ENCODE assay signal across 17 mouse cellular contexts in genomic region chr11:113554701-113555360, GRCm38 (mm10).
A peak's percentile ranks its signal among the peaks of the same experiment; 100 is the strongest.
DNase-seq lines count a peak whose midpoint lies in the region; ATAC-seq and TF ChIP-seq lines count a peak whose summit lies in the region.
"Had no signal": no experiment of that assay in that cellular context is flagged by ENCODE, and none has a peak within 500 bp of the region (broad histone marks: within the 10 kb centered on the region; RNA-seq: fewer than 3 reads in every experiment).

No protein-coding gene starts in this region.

- 55% methylated on average over 7 of the region's 7 CpGs for WGBS in bone marrow, adult 2 months
- 83% methylated on average over 7 of the region's 7 CpGs for WGBS in forebrain, embryonic 16.5 days

- no peak for TF ChIP-seq POLR2A in bone marrow, adult 2 months (IDR thresholded peaks at IDR 0.05; ENCODE audit: borderline replicate concordance, control insufficient read depth, low read depth, low read length)

- H3K9ac ChIP-seq in forebrain, embryonic 16.5 days (replicated peaks; ENCODE audit: low read depth, low read length) = no peak overlapping the region
- H3K9ac ChIP-seq: limb, embryonic 12.5 days; liver, embryonic 14.5 days; stomach, embryonic 15.5 days had no signal

- 0 out of 2 replicates have a peak, but pooled peaks have one; percentile 1 for ATAC-seq in forebrain, embryonic 16.5 days
- peak; percentile 34 for ATAC-seq in megakaryocyte progenitor cell, adult 5-6 weeks (replicated peaks; ENCODE audit: poor library complexity)
- ATAC-seq: lung, postnatal 0 days had no signal

- no peak for DNase-seq in layer of hippocampus, adult 2 months (ENCODE audit: low spot score in 2 of 2)
- DNase-seq in layer of hippocampus, adult 8-10 months (ENCODE audit: low spot score in 2 of 2) = no peak
- DNase-seq in gastrocnemius, adult 18-20 months (ENCODE audit: low spot score) = no peak
- DNase-seq in embryo, embryonic 9.5 days (ENCODE audit: extremely low spot score) = no peak
- DNase-seq: cerebellum, adult 9-10 months; heart, postnatal 14 days had no signal

- H3K4me1 ChIP-seq in bone marrow, adult 2 months (ENCODE audit: control insufficient read depth, insufficient read depth, low read length) = peaks cover 3% of the 10 kb centered on the region; the same call in 1 of the 2 replicates
- H3K4me1 ChIP-seq in forebrain, embryonic 16.5 days (replicated peaks; ENCODE audit: control insufficient read depth, insufficient read depth, low read length) = peaks cover 39% of the 10 kb centered on the region
- H3K4me1 ChIP-seq: megakaryocyte, embryonic 14.5 days had no signal

- H3K27me3 ChIP-seq in forebrain, embryonic 16.5 days (replicated peaks; ENCODE audit: control insufficient read depth, insufficient read depth, low read length) = no peaks in the 10 kb centered on the region
- H3K27me3 ChIP-seq: limb, embryonic 12.5 days; megakaryocyte, embryonic 14.5 days; stomach, embryonic 15.5 days had no signal

- H3K36me3 ChIP-seq in forebrain, embryonic 16.5 days (ENCODE audit: control insufficient read depth, insufficient read depth) = no peaks in the 10 kb centered on the region
- H3K36me3 ChIP-seq: limb, embryonic 12.5 days; stomach, embryonic 15.5 days had no signal

- no peaks in the 10 kb centered on the region for H3K9me3 ChIP-seq in forebrain, embryonic 16.5 days (ENCODE audit: control insufficient read depth, low read length)
- H3K9me3 ChIP-seq: limb, embryonic 12.5 days; megakaryocyte, embryonic 14.5 days; stomach, embryonic 15.5 days had no signal

- H3K27ac ChIP-seq in layer of hippocampus, adult 2 months = peak overlapping the region; percentile 80
- H3K27ac ChIP-seq in bone marrow, adult 2 months (ENCODE audit: control insufficient read depth, insufficient read depth, low read depth, low read length, poor library complexity) = peak overlapping the region; percentile 68
- peak overlapping the region; percentile 91 for H3K27ac ChIP-seq in forebrain, embryonic 16.5 days (ENCODE audit: low read length)
- H3K27ac ChIP-seq: kidney, postnatal 0 days; left cerebral cortex, adult 2 months; limb, embryonic 12.5 days; liver, embryonic 14.5 days; stomach, embryonic 15.5 days had no signal

- H3K4me2 ChIP-seq in forebrain, embryonic 16.5 days (ENCODE audit: low read length) = no peak overlapping the region
- H3K4me2 ChIP-seq: heart, embryonic 11.5 days; limb, embryonic 12.5 days; stomach, embryonic 15.5 days had no signal

- TF ChIP-seq CTCF in layer of hippocampus, adult 2 months (conservative IDR thresholded peaks at IDR 0.05) = no peak
- TF ChIP-seq CTCF in bone marrow, adult 2 months (IDR thresholded peaks at IDR 0.05; ENCODE audit: control insufficient read depth, insufficient read depth, low read length) = no peak

- H3K4me3 ChIP-seq in layer of hippocampus, adult 2 months = no peak overlapping the region
- no peak overlapping the region for H3K4me3 ChIP-seq in bone marrow, adult 2 months (replicated peaks; ENCODE audit: control insufficient read depth, low read depth, low read length)
- no peak overlapping the region for H3K4me3 ChIP-seq in forebrain, embryonic 16.5 days (replicated peaks; ENCODE audit: low read length)
- H3K4me3 ChIP-seq: left cerebral cortex, adult 2 months; limb, embryonic 12.5 days; megakaryocyte, embryonic 14.5 days; stomach, embryonic 15.5 days had no signal
